Mouse (Mus musculus): ENCODE measurements around the gene Soat1.

DNA sequence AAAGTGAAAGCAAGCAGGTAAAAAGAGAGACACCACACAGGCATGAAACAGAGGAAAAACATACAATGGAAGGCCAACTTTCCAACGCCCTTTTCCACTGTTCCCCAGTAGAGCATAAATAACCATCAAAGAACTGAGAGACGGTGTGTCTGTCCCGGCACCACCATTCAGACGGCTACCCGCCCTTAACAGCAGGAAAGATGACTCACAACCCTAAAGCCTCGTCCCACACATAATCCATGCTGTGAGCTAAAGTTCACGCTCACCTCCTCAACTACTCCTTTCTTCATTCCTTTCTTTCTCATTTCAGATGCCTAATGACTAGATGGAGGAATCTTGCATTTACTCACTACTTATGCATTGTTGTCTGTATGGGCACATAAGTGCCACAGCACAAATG lies 19.7 kb downstream of the Soat1 start:
- TF ChIP-seq CTCF (conservative IDR thresholded peaks at IDR 0.05; ENCODE audit: low read length) (no peak), NANOG (IDR thresholded peaks at IDR 0.05; ENCODE audit: borderline replicate concordance, low read length) (no peak), POU5F1 (IDR thresholded peaks at IDR 0.05; ENCODE audit: borderline replicate concordance, low read length) (no peak)

Measured in E14TG2a.4 (cell line).